Mouse (Mus musculus): Measurements from ENCODE around the gene Nfe2l2. TPM values are rescaled to one million over a fixed set of nuclear protein-coding genes. Genes with fewer than 3 reads are reported as not detected.

Gene Nfe2l2
- total RNA-seq, 2 experiments from 2014 or later, result 38.1 to 42.1 TPM

DNA sequence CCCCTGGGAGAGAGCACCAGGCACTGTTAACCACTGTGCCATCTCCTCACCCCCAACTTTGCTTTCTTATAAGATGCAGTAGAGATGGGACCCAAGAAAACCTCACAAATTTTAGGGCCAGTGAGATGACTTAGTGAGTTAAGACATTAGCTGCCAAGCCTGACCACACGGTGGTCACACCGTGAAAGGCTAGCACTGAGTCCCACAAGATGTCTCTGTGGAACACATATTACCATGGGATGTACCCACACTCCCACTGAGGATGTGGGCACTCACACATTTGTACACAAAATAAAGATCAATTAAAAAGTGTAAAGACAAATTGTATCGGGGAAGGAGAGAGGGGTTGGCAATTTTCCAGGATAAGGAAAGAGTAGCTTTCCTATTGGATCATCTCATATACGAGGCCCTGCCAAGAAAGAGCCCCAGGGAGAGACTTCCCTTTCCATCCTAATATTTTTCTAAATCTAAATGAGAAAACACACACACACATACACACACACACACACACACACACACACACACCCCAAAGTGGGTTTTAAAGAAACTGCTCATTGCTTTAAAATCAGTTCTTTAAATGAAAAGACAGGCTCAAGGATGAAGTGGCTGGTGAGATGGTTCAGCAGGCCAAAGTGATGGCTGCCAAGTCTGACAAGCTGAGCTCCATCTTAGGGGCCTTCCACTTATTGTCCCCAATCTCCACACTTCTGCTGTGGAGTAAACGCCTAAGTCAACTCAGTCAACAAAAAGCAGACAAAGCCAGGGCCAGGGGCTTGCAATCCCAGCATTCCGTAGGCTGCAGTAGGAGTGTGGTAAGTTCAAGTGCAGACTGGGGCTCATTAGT, 77.6 kb downstream of the Nfe2l2 start:
- DNase-seq (ENCODE audit: low spot score in 2 of 2), result no peak

Small RNAs within 50 kb of the gene (microRNA-seq; reads per million reads assigned to microRNA genes)
- gene Gm24574, result not detected

Other genes with a start within 250 kb of the Nfe2l2 start
- 100 to 1,000 TPM; 421 to 501 TPM for gene Hnrnpa3, start 45.4 kb downstream of the Nfe2l2 start, total RNA-seq (2021)
- gene Agps, start 127.5 kb upstream of the Nfe2l2 start, total RNA-seq (2021), result 10 to 100 TPM; 39.8 to 43.9 TPM
- 1 to 10 TPM; 6.2 to 6.5 TPM for gene Ttc30b, start 233.9 kb upstream of the Nfe2l2 start, total RNA-seq (2021)